Mouse (Mus musculus) heart, embryonic 16.5 days (tissue): ENCODE measurements around the gene Tmem201. TPM values are rescaled to one million over a fixed set of nuclear protein-coding genes. Genes with fewer than 3 reads are reported as not detected.
A peak's percentile ranks its signal among the peaks of the same experiment; 100 is the strongest.
"Not testable (repeated sequence)": the region's sequence is repeated elsewhere in the genome, so short reads cannot be mapped to it uniquely, and the experiment has no call there.

Experiments
- ATAC-seq: fragments of 200-750 bp; cut with Nextera tagmentation; replicated peaks from 2 replicates; pipeline ENCODE4 v1.8.0; 2017; ENCODE audit warnings: moderate number of reproducible peaks; ENCODE audit not compliant: insufficient read depth, low FRiP score; ENCODE audit errors: extremely low read depth
- H3K27ac ChIP-seq: fragments of 300-500 bp; sonication (generic); 2 replicates; pipeline ENCODE4 v1.5.1; 2014; ENCODE audit warnings: mild to moderate bottlenecking, low read length, control low read depth, moderate library complexity
- H3K27me3 ChIP-seq: fragments of 300-500 bp; sonication (generic); 2 replicates; pipeline ENCODE4 v1.6.1; 2014; ENCODE audit warnings: low read length, mixed read lengths; ENCODE audit not compliant: control insufficient read depth, insufficient read depth
- H3K36me3 ChIP-seq: fragments of 300-500 bp; sonication (generic); 2 replicates; pipeline ENCODE4 v1.6.1; 2014; ENCODE audit not compliant: control insufficient read depth, insufficient read depth
- H3K4me1 ChIP-seq: fragments of 300-500 bp; sonication (generic); 2 replicates; pipeline ENCODE4 v1.6.1; 2014; ENCODE audit warnings: low read length, mixed read lengths; ENCODE audit not compliant: control insufficient read depth, insufficient read depth
- H3K4me2 ChIP-seq: fragments of 300-500 bp; sonication (generic); 2 replicates; pipeline ENCODE4 v1.6.1; 2014; ENCODE audit warnings: low read depth, mild to moderate bottlenecking, control low read depth, low read length
- H3K4me3 ChIP-seq: fragments of 300-500 bp; sonication (generic); 2 replicates; pipeline ENCODE4 v1.5.1; 2014; ENCODE audit warnings: mild to moderate bottlenecking, control low read depth, low read length
- H3K9ac ChIP-seq: fragments of 300-500 bp; sonication (generic); 2 replicates; pipeline ENCODE4 v1.6.1; 2014; ENCODE audit warnings: low read length, control low read depth
- H3K9me3 ChIP-seq: fragments of 300-500 bp; sonication (generic); replicated peaks from 2 replicates; pipeline ENCODE4 v1.6.1; 2016; ENCODE audit warnings: low read length; ENCODE audit not compliant: control insufficient read depth
- WGBS: fragments of 180-500 bp; shearing (Covaris S2); extraction: QIAGEN DNeasy Blood & Tissue Kit; methylation state at CpG from one replicate; pipeline ENCODE4 v1.1.7; 2014; 5-methylcytosine and 5-hydroxymethylcytosine counted together
- polyA plus RNA-seq: library from polyadenylated mRNA; unstranded; fragments of >200 nt; fragmentation: Nextera tagmentation; extraction: Ambion mirVana; gene quantifications from 2 replicates; pipeline ENCODE4 v1.2.1, GENCODE M21; 2015

Tmem201 gene
- polyA plus RNA-seq, 1 experiment from 2014 or later: 46.4 TPM

- no peak overlapping the region for H3K4me2 ChIP-seq
- WGBS: 51% methylated on average over 7 of the region's 7 CpGs
- no peak overlapping the region for H3K27ac ChIP-seq
- H3K9me3 ChIP-seq: no peaks in the 10 kb centered on the region
- H3K4me3 ChIP-seq: no peak overlapping the region
- peaks cover 24% of the 10 kb centered on the region for H3K4me1 ChIP-seq
- no peak overlapping the region for H3K9ac ChIP-seq
- no peaks in the 10 kb centered on the region for H3K27me3 ChIP-seq
- H3K36me3 ChIP-seq: no peaks in the 10 kb centered on the region
- no peak for ATAC-seq
Observed at GRCm38 (mm10) chr4:149775330-149775729, 37.5 kb upstream of the Tmem201 start.

- no peaks in the 10 kb centered on the region for H3K27me3 ChIP-seq
- no peaks in the 10 kb centered on the region for H3K36me3 ChIP-seq
- under 1% methylated on average over 51 of the region's 51 CpGs for WGBS
Observed at GRCm38 (mm10) chr4:149774094-149774470, 36.2 kb upstream of the Tmem201 start, which contains the start of gene Slc25a33. Gene Slc25a33 (minus strand): TSS chr4:149774277.

GRCm38 (mm10) chr4:149773408-149774093 is 35.7 kb upstream of the Tmem201 start:
- no peaks in the 10 kb centered on the region for H3K27me3 ChIP-seq
- H3K9me3 ChIP-seq: no peaks in the 10 kb centered on the region
- peak; percentile 30 for ATAC-seq
- peak overlapping the region; percentile 82 for H3K9ac ChIP-seq
- peak overlapping the region; percentile 98 for H3K4me2 ChIP-seq
- peaks cover 24% of the 10 kb centered on the region for H3K4me1 ChIP-seq
- no peaks in the 10 kb centered on the region for H3K36me3 ChIP-seq
- peak overlapping the region; percentile 72 for H3K4me3 ChIP-seq
- peak overlapping the region; percentile 47 for H3K27ac ChIP-seq
- WGBS: under 1% methylated on average over 65 of the region's 65 CpGs

More at GRCm38 (mm10) chr4:149774094-149774470, 36.2 kb upstream of the Tmem201 start, which contains the start of gene Slc25a33:
- Histone ChIP-seq H3K4me1 (peaks cover 24% of the 10 kb centered on the region), H3K9me3 (no peaks in the 10 kb centered on the region), H3K4me2 (peak within 1 kb of the TSS; percentile 98), H3K27ac (peak within 1 kb of the TSS; percentile 47), H3K9ac (peak within 1 kb of the TSS; percentile 82), H3K4me3 (peak within 1 kb of the TSS; percentile 72)
- peak; percentile 99 for ATAC-seq

GRCm38 (mm10) chr4:149772394-149772793 is 34.5 kb upstream of the Tmem201 start:
- no peaks in the 10 kb centered on the region for H3K36me3 ChIP-seq
- H3K27me3 ChIP-seq: no peaks in the 10 kb centered on the region
- ATAC-seq: no peak
- no peaks in the 10 kb centered on the region for H3K9me3 ChIP-seq
- H3K27ac ChIP-seq: no peak overlapping the region
- no peak overlapping the region for H3K4me2 ChIP-seq
- 38% methylated on average over 2 of the region's 2 CpGs for WGBS
- no peak overlapping the region for H3K4me3 ChIP-seq
- no peak overlapping the region for H3K9ac ChIP-seq
- H3K4me1 ChIP-seq: peaks cover 22% of the 10 kb centered on the region

- Histone ChIP-seq H3K4me3 (no peak overlapping the region), H3K36me3 (no peaks in the 10 kb centered on the region), H3K27me3 (no peaks in the 10 kb centered on the region), H3K4me2 (no peak overlapping the region), H3K27ac (no peak overlapping the region), H3K9ac (no peak overlapping the region), H3K4me1 (no peaks in the 10 kb centered on the region), H3K9me3 (no peaks in the 10 kb centered on the region)
- 85% methylated on average over 5 of the region's 5 CpGs for WGBS
- no peak for ATAC-seq
Observed at GRCm38 (mm10) chr4:149765201-149765600, 27.4 kb upstream of the Tmem201 start.

- Histone ChIP-seq H3K9me3 (no peaks in the 10 kb centered on the region), H3K36me3 (no peaks in the 10 kb centered on the region), H3K27ac (no peak overlapping the region), H3K4me3 (no peak overlapping the region), H3K9ac (no peak overlapping the region), H3K27me3 (no peaks in the 10 kb centered on the region), H3K4me1 (no peaks in the 10 kb centered on the region), H3K4me2 (no peak overlapping the region)
- 83% methylated on average over 2 of the region's 2 CpGs for WGBS
- no peak for ATAC-seq
Observed at GRCm38 (mm10) chr4:149763335-149763734, 25.5 kb upstream of the Tmem201 start.

GRCm38 (mm10) chr4:149759517-149759916 is 21.7 kb upstream of the Tmem201 start:
- no peak overlapping the region for H3K4me3 ChIP-seq
- H3K27me3 ChIP-seq: no peaks in the 10 kb centered on the region
- ATAC-seq: no peak
- no peaks in the 10 kb centered on the region for H3K9me3 ChIP-seq
- H3K4me2 ChIP-seq: no peak overlapping the region
- H3K4me1 ChIP-seq: no peaks in the 10 kb centered on the region
- no peak overlapping the region for H3K27ac ChIP-seq
- no peaks in the 10 kb centered on the region for H3K36me3 ChIP-seq
- 69% methylated on average over 5 of the region's 5 CpGs for WGBS
- no peak overlapping the region for H3K9ac ChIP-seq

GRCm38 (mm10) chr4:149758423-149758822 is 20.6 kb upstream of the Tmem201 start:
- WGBS: 72% methylated on average over 6 of the region's 6 CpGs
- Histone ChIP-seq H3K4me3 (no peak overlapping the region), H3K27ac (no peak overlapping the region), H3K36me3 (no peaks in the 10 kb centered on the region), H3K27me3 (no peaks in the 10 kb centered on the region), H3K4me1 (no peaks in the 10 kb centered on the region), H3K9ac (no peak overlapping the region), H3K9me3 (no peaks in the 10 kb centered on the region), H3K4me2 (no peak overlapping the region)
- ATAC-seq: no peak

GRCm38 (mm10) chr4:149756546-149756945 is 18.7 kb upstream of the Tmem201 start:
- 86% methylated on average over 7 of the region's 7 CpGs for WGBS
- not testable (repeated sequence) for H3K36me3 ChIP-seq, H3K4me1 ChIP-seq, H3K27me3 ChIP-seq, H3K4me3 ChIP-seq, H3K9ac ChIP-seq, H3K27ac ChIP-seq, ATAC-seq, H3K4me2 ChIP-seq, H3K9me3 ChIP-seq
